Mouse (Mus musculus) embryo, embryonic 10 days (tissue): ENCODE measurements at regions not wholly inside any gene's neighbourhood (a gene's known extent, or its start where the extent isn't known, plus 50 kb on each side); places are given as distances from the start of the nearest gene placed in this dataset.

Experiments
- DNase-seq: peaks from one replicate; pipeline ENCODE4 v3.0.0-alpha.2; 2015; ENCODE audit warnings: low spot score

- DNase-seq = no peak
Observed at GRCm38 (mm10) chr11:45790504-45790903, 61.3 kb upstream of the Clint1 start.

- no peak for DNase-seq
Observed at GRCm38 (mm10) chr11:45791696-45792095, 60.2 kb upstream of the Clint1 start.

- no peak for DNase-seq
Observed at GRCm38 (mm10) chr11:45794361-45794981, 57.4 kb upstream of the Clint1 start.

- DNase-seq = no peak
Observed at GRCm38 (mm10) chr11:45795322-45795721, 56.5 kb upstream of the Clint1 start.

- DNase-seq = peak; percentile 80
Observed at GRCm38 (mm10) chr11:45795731-45796130, 56.1 kb upstream of the Clint1 start.

- no peak for DNase-seq
Observed at GRCm38 (mm10) chr11:45799732-45800386, 52.0 kb upstream of the Clint1 start.
